Mouse (Mus musculus): Measurements from ENCODE around the gene Kalrn.

DNA sequence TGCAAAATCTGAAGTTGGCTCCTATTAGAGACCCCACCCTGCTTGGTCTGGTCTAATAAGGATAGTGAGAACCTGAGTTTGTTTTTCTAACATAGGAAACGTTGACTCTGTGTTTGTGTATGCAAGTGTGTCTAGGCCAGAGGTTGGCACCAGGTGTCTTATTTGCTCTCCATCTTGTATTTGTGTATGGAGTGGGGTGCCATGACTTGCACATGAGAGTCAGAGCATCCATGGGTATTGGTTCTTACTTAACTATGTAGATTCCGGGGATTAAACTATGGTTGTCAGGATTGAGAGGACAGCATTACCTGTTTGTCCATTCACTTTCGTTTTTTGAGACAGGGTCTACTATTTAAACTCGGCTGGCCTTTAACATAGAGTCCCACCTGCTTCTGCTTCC lies 620.3 kb downstream of the Kalrn start:
- TF ChIP-seq CTCF (IDR thresholded peaks at IDR 0.05; ENCODE audit: extremely low read depth, insufficient read length, insufficient replicate concordance, low read depth, low read length) (no peak), POLR2A (IDR thresholded peaks at IDR 0.05; ENCODE audit: low read depth, low read length) (no peak)
